Comparison of ENCODE assay signal across 9 mouse cellular contexts in the genomic region with DNA sequence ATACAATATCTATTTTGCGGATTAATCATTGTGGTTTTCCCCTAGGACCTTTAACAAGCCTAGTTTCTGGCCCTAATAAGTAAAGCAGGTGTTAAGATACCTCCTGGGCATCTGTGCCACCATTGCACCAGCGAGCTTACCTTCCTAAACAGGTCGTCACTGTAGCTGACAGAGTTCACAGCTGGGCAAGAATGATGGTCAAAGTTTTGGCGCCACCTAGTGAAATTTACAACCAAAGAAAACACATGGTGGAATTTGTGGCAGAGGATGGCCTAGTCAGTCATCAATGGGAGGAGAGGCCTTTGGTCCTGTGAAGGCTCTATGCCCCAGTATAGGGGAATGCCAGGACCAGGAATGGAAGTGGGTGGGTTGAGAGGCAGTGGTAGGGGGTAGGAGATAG. TPM values are rescaled to one million over a fixed set of nuclear protein-coding genes. Genes with fewer than 3 reads are reported as not detected.
DNase-seq lines count a peak whose midpoint lies in the region; ATAC-seq lines count a peak whose summit lies in the region.
"Had no signal": no experiment of that assay in that cellular context is flagged by ENCODE, and none has a peak within 500 bp of the region (broad histone marks: within the 10 kb centered on the region; RNA-seq: fewer than 3 reads in every experiment).

No protein-coding gene starts in this region.

- 55% methylated on average over 4 of the region's 4 CpGs for WGBS in hindbrain, embryonic 11.5 days
- WGBS in hindbrain, embryonic 10.5 days, result 53% methylated on average over 4 of the region's 4 CpGs
- WGBS in heart, embryonic 11.5 days (ENCODE audit: insufficient replicate concordance), result 51% methylated on average over 4 of the region's 4 CpGs

- no peak for ATAC-seq in hindbrain, embryonic 11.5 days (ENCODE audit: low FRiP score)
- ATAC-seq in heart, embryonic 11.5 days (replicated peaks; ENCODE audit: insufficient number of reproducible peaks, low FRiP score, low TSS enrichment), result no peak

- DNase-seq in hindbrain, embryonic 11.5 days (ENCODE audit: low spot score), result peak; percentile 22
- no peak for DNase-seq in hindbrain, embryonic 10.5 days (ENCODE audit: low spot score)
- DNase-seq in B cell, adult 2 months, result peak; percentile 63 to 68
- peak; percentile 51 for DNase-seq in ZHBTc4 (ENCODE audit: low read depth, low spot score)
- DNase-seq in lung, postnatal 36 days, result peak; percentile 34
- no peak for DNase-seq in urinary bladder, adult 2 months (ENCODE audit: low spot score)
- DNase-seq in heart, adult 11 months, result no peak

- no peaks in the 10 kb centered on the region for H3K9me3 ChIP-seq in hindbrain, embryonic 11.5 days (ENCODE audit: control insufficient read depth, low read length)
- H3K9me3 ChIP-seq in hindbrain, embryonic 10.5 days, result no peaks in the 10 kb centered on the region
- H3K9me3 ChIP-seq in heart, embryonic 11.5 days (replicated peaks; ENCODE audit: control insufficient read depth, low read length), result no peaks in the 10 kb centered on the region
- H3K9me3 ChIP-seq: hindbrain, embryonic 15.5 days had no signal

- no peaks in the 10 kb centered on the region for H3K27me3 ChIP-seq in hindbrain, embryonic 11.5 days (ENCODE audit: control insufficient read depth, insufficient read depth, low read length)
- no peaks in the 10 kb centered on the region for H3K27me3 ChIP-seq in hindbrain, embryonic 10.5 days (ENCODE audit: insufficient read depth, poor library complexity, severe bottlenecking)
- no peaks in the 10 kb centered on the region for H3K27me3 ChIP-seq in heart, embryonic 11.5 days (ENCODE audit: control insufficient read depth, insufficient read depth, low read length)
- H3K27me3 ChIP-seq: hindbrain, embryonic 15.5 days had no signal

- H3K9ac ChIP-seq in hindbrain, embryonic 11.5 days (ENCODE audit: low read depth, low read length), result no peak overlapping the region
- no peak overlapping the region for H3K9ac ChIP-seq in heart, embryonic 11.5 days (ENCODE audit: low read depth, low read length)
- H3K9ac ChIP-seq: hindbrain, embryonic 15.5 days had no signal

- H3K36me3 ChIP-seq in hindbrain, embryonic 11.5 days (ENCODE audit: control insufficient read depth, insufficient read depth, low read length), result no peaks in the 10 kb centered on the region
- H3K36me3 ChIP-seq in hindbrain, embryonic 10.5 days, result no peaks in the 10 kb centered on the region
- no peaks in the 10 kb centered on the region for H3K36me3 ChIP-seq in heart, embryonic 11.5 days (ENCODE audit: control insufficient read depth, insufficient read depth, low read length)
- H3K36me3 ChIP-seq: hindbrain, embryonic 15.5 days had no signal

- no peak overlapping the region for H3K4me2 ChIP-seq in hindbrain, embryonic 11.5 days (replicated peaks; ENCODE audit: low read depth, low read length)
- no peak overlapping the region for H3K4me2 ChIP-seq in heart, embryonic 11.5 days
- H3K4me2 ChIP-seq: hindbrain, embryonic 15.5 days had no signal

- H3K4me1 ChIP-seq in hindbrain, embryonic 11.5 days (replicated peaks; ENCODE audit: control insufficient read depth, insufficient read depth, low read length), result no peaks in the 10 kb centered on the region
- no peaks in the 10 kb centered on the region for H3K4me1 ChIP-seq in hindbrain, embryonic 10.5 days (replicated peaks)
- no peaks in the 10 kb centered on the region for H3K4me1 ChIP-seq in heart, embryonic 11.5 days (ENCODE audit: control insufficient read depth, insufficient read depth, low read length)
- H3K4me1 ChIP-seq: hindbrain, embryonic 15.5 days had no signal

- H3K4me3 ChIP-seq in hindbrain, embryonic 11.5 days (ENCODE audit: low read depth, low read length), result no peak overlapping the region
- H3K4me3 ChIP-seq in hindbrain, embryonic 10.5 days, result no peak overlapping the region
- H3K4me3 ChIP-seq in heart, embryonic 11.5 days (ENCODE audit: low read depth, low read length), result no peak overlapping the region
- H3K4me3 ChIP-seq: hindbrain, embryonic 15.5 days had no signal

- H3K27ac ChIP-seq in hindbrain, embryonic 11.5 days (ENCODE audit: low read depth, low read length), result no peak overlapping the region
- H3K27ac ChIP-seq in hindbrain, embryonic 10.5 days, result no peak overlapping the region
- no peak overlapping the region for H3K27ac ChIP-seq in heart, embryonic 11.5 days (ENCODE audit: low read depth, low read length)
- H3K27ac ChIP-seq: hindbrain, embryonic 15.5 days had no signal

RNA-seq across cellular contexts. Expression of a gene that starts 41.0 kb away (rescaled TPM):
- polyA plus RNA-seq in hindbrain, embryonic 11.5 days (2014; fragmentation: Nextera tagmentation; extraction: Ambion mirVana), result 0.07 and 0.09 TPM in 2 replicates
- polyA plus RNA-seq in hindbrain, embryonic 10.5 days (2016; fragmentation: Nextera tagmentation; extraction: Ambion mirVana), result not detected in 2 replicates
- polyA plus RNA-seq in urinary bladder, adult 2 months (2012; rRNA removed), result 0.10 and 0.18 TPM in 2 replicates
- polyA plus RNA-seq in heart, embryonic 11.5 days (2014; fragmentation: Nextera tagmentation; extraction: Ambion mirVana), result not detected in 2 replicates

Comparison
In these comparisons a context has a peak if more than half of its experiments do, and no peak if none do; other contexts are left out.
1. DNase-seq: peak in hindbrain, embryonic 11.5 days (single experiment), B cell, adult 2 months (2 of 2), ZHBTc4 (single experiment) and lung, postnatal 36 days (single experiment); none in hindbrain, embryonic 10.5 days (single experiment), urinary bladder, adult 2 months (single experiment) and heart, adult 11 months (single experiment).